In genomic region chr13:84023637-84024036, GRCm38 (mm10) we compare ENCODE assay signal across 13 mouse cellular contexts.
DNase-seq lines count a peak whose midpoint lies in the region; ATAC-seq and TF ChIP-seq lines count a peak whose summit lies in the region.
"Had no signal": no experiment of that assay in that cellular context is flagged by ENCODE, and none has a peak within 500 bp of the region (broad histone marks: within the 10 kb centered on the region; RNA-seq: fewer than 3 reads in every experiment).

No protein-coding gene starts in this region.

- H3K9ac ChIP-seq in hindbrain, embryonic 15.5 days = no peak overlapping the region
- no peak overlapping the region for H3K9ac ChIP-seq in hindbrain, embryonic 11.5 days (ENCODE audit: low read depth, low read length)
- no peak overlapping the region for H3K9ac ChIP-seq in ES-E14 (ENCODE audit: insufficient read depth, low read depth, low read length, poor library complexity, severe bottlenecking)
- H3K9ac ChIP-seq in forebrain, embryonic 11.5 days (ENCODE audit: low read length) = no peak overlapping the region
- H3K9ac ChIP-seq: heart, embryonic 15.5 days; liver, postnatal 0 days had no signal

- in situ Hi-C loops in ES-E14 (cut with MboI; ENCODE audit: low sequenced_read_pairs in 2 of 2, unreplicated experiment in 2 of 2) = no loop called here

- no peaks in the 10 kb centered on the region for H3K36me3 ChIP-seq in hindbrain, embryonic 15.5 days
- no peaks in the 10 kb centered on the region for H3K36me3 ChIP-seq in hindbrain, embryonic 11.5 days (ENCODE audit: control insufficient read depth, insufficient read depth, low read length)
- no peaks in the 10 kb centered on the region for H3K36me3 ChIP-seq in ES-E14 (ENCODE audit: control insufficient read depth, insufficient read depth, low read length, poor library complexity, severe bottlenecking)
- H3K36me3 ChIP-seq in forebrain, embryonic 11.5 days (ENCODE audit: control insufficient read depth, insufficient read depth, low read length) = no peaks in the 10 kb centered on the region
- H3K36me3 ChIP-seq: heart, embryonic 15.5 days had no signal

- no peaks in the 10 kb centered on the region for H3K9me3 ChIP-seq in hindbrain, embryonic 15.5 days
- no peaks in the 10 kb centered on the region for H3K9me3 ChIP-seq in hindbrain, embryonic 11.5 days (ENCODE audit: control insufficient read depth, low read length)
- H3K9me3 ChIP-seq in ES-E14 (ENCODE audit: control insufficient read depth, insufficient read depth, low read depth, low read length) = no peaks in the 10 kb centered on the region
- H3K9me3 ChIP-seq in forebrain, embryonic 11.5 days (ENCODE audit: control insufficient read depth, low read length) = no peaks in the 10 kb centered on the region
- H3K9me3 ChIP-seq: heart, embryonic 15.5 days had no signal

- H3K4me2 ChIP-seq in hindbrain, embryonic 15.5 days = no peak overlapping the region
- no peak overlapping the region for H3K4me2 ChIP-seq in hindbrain, embryonic 11.5 days (replicated peaks; ENCODE audit: low read depth, low read length)
- H3K4me2 ChIP-seq in forebrain, embryonic 11.5 days (ENCODE audit: low read depth, low read length, severe bottlenecking) = no peak overlapping the region
- H3K4me2 ChIP-seq: heart, embryonic 15.5 days had no signal

- WGBS in hindbrain, embryonic 15.5 days = 56% methylated on average over 5 of the region's 5 CpGs
- 61% methylated on average over 5 of the region's 5 CpGs for WGBS in hindbrain, embryonic 11.5 days
- WGBS in forebrain, embryonic 11.5 days = 30% methylated on average over 5 of the region's 5 CpGs

- H3K27me3 ChIP-seq in hindbrain, embryonic 15.5 days = no peaks in the 10 kb centered on the region
- H3K27me3 ChIP-seq in hindbrain, embryonic 11.5 days (ENCODE audit: control insufficient read depth, insufficient read depth, low read length) = no peaks in the 10 kb centered on the region
- H3K27me3 ChIP-seq in forebrain, embryonic 11.5 days (ENCODE audit: control insufficient read depth, insufficient read depth, low read length) = no peaks in the 10 kb centered on the region
- H3K27me3 ChIP-seq: heart, embryonic 15.5 days had no signal

- ATAC-seq in hindbrain, embryonic 15.5 days (ENCODE audit: low FRiP score, low read depth) = peak; percentile 69; the same call in 1 of the 2 replicates
- ATAC-seq in hindbrain, embryonic 11.5 days (ENCODE audit: low FRiP score) = no peak
- ATAC-seq in forebrain, embryonic 11.5 days (replicated peaks; ENCODE audit: low FRiP score) = peak; percentile 45; the same call in 1 of the 2 replicates
- ATAC-seq: activated CD4-positive, CD25-positive, alpha-beta regulatory T cell, adult 4 months; liver, postnatal 0 days had no signal

- H3K4me3 ChIP-seq in hindbrain, embryonic 15.5 days = no peak overlapping the region
- no peak overlapping the region for H3K4me3 ChIP-seq in hindbrain, embryonic 11.5 days (ENCODE audit: low read depth, low read length)
- no peak overlapping the region for H3K4me3 ChIP-seq in ES-E14 (ENCODE audit: insufficient read depth in 1 of 2, low read depth in 1 of 2, low read length in 2 of 2, poor library complexity in 1 of 2, severe bottlenecking in 1 of 2)
- H3K4me3 ChIP-seq in forebrain, embryonic 11.5 days (ENCODE audit: low read depth, low read length) = no peak overlapping the region
- H3K4me3 ChIP-seq: heart, embryonic 15.5 days had no signal

- no peak for DNase-seq in hindbrain, embryonic 11.5 days (ENCODE audit: low spot score)
- DNase-seq in ES-E14 (ENCODE audit: low read depth, low spot score) = peak; percentile 19
- DNase-seq in forebrain, embryonic 11.5 days (ENCODE audit: low spot score) = no peak
- DNase-seq in kidney, postnatal 36 days = peak; percentile 11
- DNase-seq in ovary, postnatal 36 days (ENCODE audit: low spot score) = no peak
- no peak for DNase-seq in thymus, postnatal 4 days
- DNase-seq in natural killer cell, adult 2 months (ENCODE audit: low spot score in 2 of 2) = no peak
- DNase-seq: cerebellum, postnatal 10 days; layer of hippocampus, postnatal 36 days; liver, postnatal 0 days had no signal

- no peak overlapping the region for H3K27ac ChIP-seq in hindbrain, embryonic 15.5 days (replicated peaks)
- H3K27ac ChIP-seq in hindbrain, embryonic 11.5 days (ENCODE audit: low read depth, low read length) = no peak overlapping the region
- H3K27ac ChIP-seq in ES-E14 (ENCODE audit: insufficient read depth, low read depth, low read length, poor library complexity, severe bottlenecking) = no peak overlapping the region
- H3K27ac ChIP-seq in forebrain, embryonic 11.5 days (ENCODE audit: low read depth, low read length) = no peak overlapping the region
- H3K27ac ChIP-seq: heart, embryonic 15.5 days had no signal

- no peaks in the 10 kb centered on the region for H3K4me1 ChIP-seq in hindbrain, embryonic 15.5 days (replicated peaks)
- no peaks in the 10 kb centered on the region for H3K4me1 ChIP-seq in hindbrain, embryonic 11.5 days (replicated peaks; ENCODE audit: control insufficient read depth, insufficient read depth, low read length)
- peaks cover 0 to 2% of the 10 kb centered on the region in 2 experiments; a peak in 1 of 4 replicates for H3K4me1 ChIP-seq in ES-E14 (ENCODE audit: control insufficient read depth in 2 of 2, insufficient read depth in 2 of 2, low read length in 2 of 2, poor library complexity in 1 of 2)
- H3K4me1 ChIP-seq in forebrain, embryonic 11.5 days (replicated peaks; ENCODE audit: control insufficient read depth, insufficient read depth, low read length) = peaks cover 6% of the 10 kb centered on the region; the same call in 1 of the 2 replicates
- H3K4me1 ChIP-seq: heart, embryonic 15.5 days had no signal

TF ChIP-seq in ES-E14, 5 proteins besides CTCF, POLR2A, EP300 and RAD21:
- TF ChIP-seq ZC3H11A (IDR thresholded peaks at IDR 0.05; ENCODE audit: borderline replicate concordance, low read depth, low read length) (no peak), HCFC1 (IDR thresholded peaks at IDR 0.05; ENCODE audit: borderline replicate concordance, insufficient read depth, low read length) (no peak), MAFK (IDR thresholded peaks at IDR 0.05; ENCODE audit: insufficient read depth, low read depth, low read length) (no peak), CHD2 (IDR thresholded peaks at IDR 0.05; ENCODE audit: low read depth, low read length) (no peak), ZNF384 (IDR thresholded peaks at IDR 0.05; ENCODE audit: low read depth, low read length) (no peak)

Comparison
In these comparisons a context has a peak if more than half of its experiments do, and no peak if none do; other contexts are left out.
1. DNase-seq: peak in ES-E14 (single experiment) and kidney, postnatal 36 days (2 of 2); none in hindbrain, embryonic 11.5 days (single experiment), forebrain, embryonic 11.5 days (single experiment), ovary, postnatal 36 days (single experiment), thymus, postnatal 4 days (single experiment) and natural killer cell, adult 2 months (0 of 2).